Comparison of ENCODE assay signal across 8 mouse cellular contexts in the genomic region with DNA sequence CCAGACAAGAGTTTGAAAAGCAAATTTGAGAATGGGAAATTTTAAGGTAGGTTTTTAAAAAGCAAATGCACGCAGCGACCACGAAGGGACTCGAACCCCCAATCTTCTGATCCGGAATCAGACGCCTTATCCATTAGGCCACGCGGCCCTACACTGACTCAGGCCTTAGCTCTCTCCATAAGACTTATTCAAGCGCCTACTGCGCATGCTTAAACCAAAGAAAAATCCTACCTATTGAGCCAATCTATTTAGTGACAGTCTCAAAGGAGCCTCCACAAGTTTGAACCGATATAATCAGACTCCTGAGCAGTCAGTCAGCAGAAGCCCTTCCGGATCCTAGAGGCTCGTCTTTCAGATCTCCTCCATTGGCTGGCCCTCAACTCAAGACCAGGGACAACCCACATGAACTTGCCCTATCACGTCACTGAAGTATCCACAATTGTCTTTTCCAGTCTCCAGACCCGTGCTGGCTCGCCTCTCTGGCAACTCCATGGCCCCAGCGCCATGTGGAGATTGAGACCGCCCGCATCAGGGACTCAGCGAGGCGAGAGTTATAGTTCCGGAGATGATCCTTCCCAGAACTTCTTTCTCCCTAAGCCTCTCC. TPM values are rescaled to one million over a fixed set of nuclear protein-coding genes. Genes with fewer than 3 reads are reported as not detected.
DNase-seq lines count a peak whose midpoint lies in the region; ATAC-seq and TF ChIP-seq lines count a peak whose summit lies in the region.

No protein-coding gene starts in this region.

- H3K9ac ChIP-seq in heart, embryonic 12.5 days = peak overlapping the region; percentile 74
- H3K9ac ChIP-seq in kidney, postnatal 0 days (ENCODE audit: low read depth, low read length) = peak overlapping the region; percentile 53
- peak overlapping the region; percentile 85 for H3K9ac ChIP-seq in liver, adult 2 months (ENCODE audit: low read depth, low read length)

- ATAC-seq in heart, embryonic 12.5 days (ENCODE audit: insufficient number of reproducible peaks, low FRiP score) = peak; percentile 66
- peak; percentile 79 for ATAC-seq in kidney, postnatal 0 days (replicated peaks; ENCODE audit: low FRiP score, low read depth)
- peak; percentile 30 for ATAC-seq in monocyte, adult 5-6 weeks (replicated peaks; ENCODE audit: insufficient number of reproducible peaks, low FRiP score, low TSS enrichment, poor library complexity, severe bottlenecking)

- no peaks in the 10 kb centered on the region for H3K36me3 ChIP-seq in C2C12 (ENCODE audit: control insufficient read depth, insufficient read depth)
- H3K36me3 ChIP-seq in erythroblast, embryonic 14.5 days (ENCODE audit: control insufficient read depth) = peaks cover under 1% of the 10 kb centered on the region; the same call in 1 of the 2 replicates
- peaks cover 5% of the 10 kb centered on the region; the same call in 1 of the 2 replicates for H3K36me3 ChIP-seq in heart, embryonic 12.5 days
- H3K36me3 ChIP-seq in kidney, postnatal 0 days (ENCODE audit: insufficient read depth, low read length) = no peaks in the 10 kb centered on the region
- H3K36me3 ChIP-seq in liver, adult 2 months (ENCODE audit: control insufficient read depth, insufficient read depth, low read length) = no peaks in the 10 kb centered on the region

- 2% methylated on average over 22 of the region's 22 CpGs for WGBS in heart, embryonic 12.5 days
- 0% methylated on average over 22 of the region's 22 CpGs for WGBS in kidney, postnatal 0 days
- WGBS in liver, adult 2 months = under 1% methylated on average over 22 of the region's 22 CpGs

- H3K27me3 ChIP-seq in C2C12 (ENCODE audit: control insufficient read depth, insufficient read depth, insufficient read length) = no peaks in the 10 kb centered on the region
- H3K27me3 ChIP-seq in erythroblast, embryonic 14.5 days (ENCODE audit: control insufficient read depth) = no peaks in the 10 kb centered on the region
- no peaks in the 10 kb centered on the region for H3K27me3 ChIP-seq in heart, embryonic 12.5 days (replicated peaks)
- no peaks in the 10 kb centered on the region for H3K27me3 ChIP-seq in kidney, postnatal 0 days (ENCODE audit: insufficient read depth, low read length)
- no peaks in the 10 kb centered on the region for H3K27me3 ChIP-seq in liver, adult 2 months (ENCODE audit: control insufficient read depth, insufficient read depth, low read length)

- H3K4me1 ChIP-seq in erythroblast, embryonic 14.5 days (ENCODE audit: control insufficient read depth) = peaks cover 62% of the 10 kb centered on the region
- H3K4me1 ChIP-seq in heart, embryonic 12.5 days (replicated peaks) = peaks cover 11% of the 10 kb centered on the region
- peaks cover 5% of the 10 kb centered on the region for H3K4me1 ChIP-seq in kidney, postnatal 0 days (replicated peaks; ENCODE audit: insufficient read depth, low read length)
- peaks cover 32% of the 10 kb centered on the region for H3K4me1 ChIP-seq in liver, adult 2 months (ENCODE audit: control insufficient read depth, insufficient read depth, low read length)

- H3ac ChIP-seq in C2C12 (ENCODE audit: control insufficient read depth, insufficient read length, low read depth) = peak overlapping the region; percentile 59

- H3K4me2 ChIP-seq in heart, embryonic 12.5 days = peak overlapping the region; percentile 85
- H3K4me2 ChIP-seq in kidney, postnatal 0 days (ENCODE audit: low read length) = peak overlapping the region; percentile 65

- H3K79me3 ChIP-seq in C2C12 (ENCODE audit: low read depth) = no peaks in the 10 kb centered on the region

- no peaks in the 10 kb centered on the region for H3K9me3 ChIP-seq in erythroblast, embryonic 14.5 days (ENCODE audit: control insufficient read depth, low read length)
- H3K9me3 ChIP-seq in heart, embryonic 12.5 days (replicated peaks) = no peaks in the 10 kb centered on the region
- no peaks in the 10 kb centered on the region for H3K9me3 ChIP-seq in kidney, postnatal 0 days (replicated peaks; ENCODE audit: low read length)

- TF ChIP-seq CTCF in C2C12 (IDR thresholded peaks at IDR 0.05; ENCODE audit: control insufficient read depth, insufficient read depth, insufficient read length) = no peak
- no peak for TF ChIP-seq CTCF in brain, embryonic 14.5 days (IDR thresholded peaks at IDR 0.05; ENCODE audit: borderline replicate concordance, extremely low read depth, insufficient read depth, insufficient read length)
- no peak for TF ChIP-seq CTCF in kidney, postnatal 0 days (IDR thresholded peaks at IDR 0.05; ENCODE audit: low read depth)
- no peak for TF ChIP-seq CTCF in liver, adult 2 months (IDR thresholded peaks at IDR 0.05; ENCODE audit: low read depth, low read length)

- no peak; the same call in 1 of the 2 replicates for TF ChIP-seq POLR2A in brain, embryonic 14.5 days (IDR thresholded peaks at IDR 0.05; ENCODE audit: borderline replicate concordance, extremely low read depth, insufficient read depth, insufficient read length, poor library complexity, severe bottlenecking)
- TF ChIP-seq POLR2A in liver, adult 2 months (IDR thresholded peaks at IDR 0.05; ENCODE audit: extremely low read depth, insufficient read depth, low read length) = peak; percentile 72

- peak; percentile 96 for DNase-seq in brain, embryonic 14.5 days (ENCODE audit: low read depth)
- peak; percentile 90 for DNase-seq in kidney, postnatal 0 days (ENCODE audit: low spot score)
- peak; percentile 88 for DNase-seq in liver, adult 2 months (ENCODE audit: extremely low read depth, low read depth, low spot score)
- peak; percentile 86 to 90 for DNase-seq in spleen, postnatal 36 days (ENCODE audit: low spot score in 2 of 2)

- peak overlapping the region; percentile 39 for H3K4me3 ChIP-seq in C2C12 (ENCODE audit: insufficient read depth, poor library complexity, severe bottlenecking)
- peak overlapping the region; percentile 74 for H3K4me3 ChIP-seq in erythroblast, embryonic 14.5 days (replicated peaks)
- H3K4me3 ChIP-seq in heart, embryonic 12.5 days = peak overlapping the region; percentile 74
- H3K4me3 ChIP-seq in kidney, postnatal 0 days (replicated peaks; ENCODE audit: low read depth, low read length) = peak overlapping the region; percentile 60
- peak overlapping the region; percentile 65 for H3K4me3 ChIP-seq in liver, adult 2 months (ENCODE audit: insufficient read depth, low read depth, low read length)

- peak overlapping the region; percentile 79 for H3K27ac ChIP-seq in heart, embryonic 12.5 days (ENCODE audit: poor library complexity, severe bottlenecking)
- H3K27ac ChIP-seq in kidney, postnatal 0 days = peak overlapping the region; percentile 77
- peak overlapping the region; percentile 94 for H3K27ac ChIP-seq in liver, adult 2 months (replicated peaks; ENCODE audit: insufficient read depth, low read depth, low read length)

- no peaks in the 10 kb centered on the region for H3K79me2 ChIP-seq in C2C12 (ENCODE audit: control insufficient read depth, insufficient read depth)
- H3K79me2 ChIP-seq in liver, adult 2 months (ENCODE audit: control insufficient read depth, insufficient read depth, low read length) = no peaks in the 10 kb centered on the region

TF ChIP-seq in C2C12, 6 proteins besides CTCF, POLR2A, EP300 and RAD21:
- TF ChIP-seq CEBPB (IDR thresholded peaks at IDR 0.05; ENCODE audit: low read depth) = peak; percentile 22
- TF ChIP-seq MAX (IDR thresholded peaks at IDR 0.05) = no peak

RNA-seq across cellular contexts. Expression of a gene that starts 13.7 kb away (rescaled TPM):
- polyA plus RNA-seq in C2C12 (2012; fragmentation: generic; extraction: Trizol) = 13.0 TPM
- 16.7 and 21.4 TPM in 2 replicates for polyA plus RNA-seq in brain, embryonic 14.5 days (2012; rRNA removed)
- polyA plus RNA-seq in erythroblast, embryonic 14.5 days (2012) = 0.22 and 0.26 TPM in 2 replicates
- 14.1 and 16.9 TPM in 2 replicates for polyA plus RNA-seq in heart, embryonic 12.5 days (2016; fragmentation: Nextera tagmentation; extraction: Ambion mirVana)
- 16.8 and 19.1 TPM in 2 replicates for polyA plus RNA-seq in kidney, postnatal 0 days (2015; fragmentation: Nextera tagmentation; extraction: Ambion mirVana)
- 4.5 and 4.8 TPM in 2 replicates for total RNA-seq in liver, adult 2 months (2014; rRNA removed)
- polyA plus RNA-seq in liver, adult 2 months (2012; rRNA removed) = 7.6 and 10.7 TPM in 2 replicates
- total RNA-seq in monocyte, adult 5-6 weeks (2017) = 4.2 to 6.2 TPM (median 5.4 TPM) in 3 replicates

RNA-seq across cellular contexts. Expression of a gene that starts 49.0 kb away (rescaled TPM):
- polyA plus RNA-seq in C2C12 (2012; fragmentation: generic; extraction: Trizol) = 5.2 TPM
- 46.8 and 47.4 TPM in 2 replicates for polyA plus RNA-seq in brain, embryonic 14.5 days (2012; rRNA removed)
- polyA plus RNA-seq in erythroblast, embryonic 14.5 days (2012) = 0.03 TPM in 1 of 2 replicates, not detected in the other
- 9.1 and 10.7 TPM in 2 replicates for polyA plus RNA-seq in heart, embryonic 12.5 days (2016; fragmentation: Nextera tagmentation; extraction: Ambion mirVana)
- 12.6 and 14.3 TPM in 2 replicates for polyA plus RNA-seq in kidney, postnatal 0 days (2015; fragmentation: Nextera tagmentation; extraction: Ambion mirVana)
- total RNA-seq in liver, adult 2 months (2014; rRNA removed) = 1.3 and 2.0 TPM in 2 replicates
- 2.2 and 3.2 TPM in 2 replicates for polyA plus RNA-seq in liver, adult 2 months (2012; rRNA removed)
- total RNA-seq in monocyte, adult 5-6 weeks (2017) = not detected in 3 replicates

RNA-seq across cellular contexts. Expression of a gene that starts 50.4 kb away (rescaled TPM):
- polyA plus RNA-seq in C2C12 (2012; fragmentation: generic; extraction: Trizol) = 0.09 TPM
- polyA plus RNA-seq in brain, embryonic 14.5 days (2012; rRNA removed) = 0.05 and 0.22 TPM in 2 replicates
- not detected in 2 replicates for polyA plus RNA-seq in erythroblast, embryonic 14.5 days (2012)
- polyA plus RNA-seq in heart, embryonic 12.5 days (2016; fragmentation: Nextera tagmentation; extraction: Ambion mirVana) = not detected in 2 replicates
- not detected in 2 replicates for polyA plus RNA-seq in kidney, postnatal 0 days (2015; fragmentation: Nextera tagmentation; extraction: Ambion mirVana)
- total RNA-seq in liver, adult 2 months (2014; rRNA removed) = not detected in 2 replicates
- not detected in 2 replicates for polyA plus RNA-seq in liver, adult 2 months (2012; rRNA removed)
- not detected in 3 replicates for total RNA-seq in monocyte, adult 5-6 weeks (2017)

Comparison
In these comparisons a context has a peak if more than half of its experiments do, and no peak if none do; other contexts are left out.
1. Peak in every context shown above with its lines: DNase-seq, ATAC-seq, H3K4me3 ChIP-seq and H3K27ac ChIP-seq.